Mouse (Mus musculus): ENCODE results near the gene Ddr2.

- TF ChIP-seq CTCF (IDR thresholded peaks at IDR 0.05 in 2 of 3, conservative IDR thresholded peaks at IDR 0.05 in 1 of 3; ENCODE audit: control insufficient read depth in 1 of 3, insufficient read depth in 1 of 3, low read depth in 2 of 3, low read length in 3 of 3, poor library complexity in 1 of 3, severe bottlenecking in 1 of 3) (no peak), MYC (IDR thresholded peaks at IDR 0.05; ENCODE audit: low read depth, low read length) (no peak), EP300 (IDR thresholded peaks at IDR 0.05; ENCODE audit: low read depth in 1 of 2, low read length in 2 of 2) (no peak), MAX (IDR thresholded peaks at IDR 0.05; ENCODE audit: low read length) (no peak), UBTF (IDR thresholded peaks at IDR 0.05; ENCODE audit: borderline replicate concordance, insufficient read depth, low read depth, low read length) (no peak), ZNF384 (IDR thresholded peaks at IDR 0.05; ENCODE audit: low read depth, low read length) (no peak), E2F4 (IDR thresholded peaks at IDR 0.05; ENCODE audit: borderline replicate concordance, low read depth, low read length) (no peak), POLR2A (IDR thresholded peaks at IDR 0.05; ENCODE audit: control insufficient read depth in 1 of 2, insufficient read depth in 1 of 2, low read depth in 1 of 2, low read length in 2 of 2, poor library complexity in 1 of 2) (no peak), ZMIZ1 (IDR thresholded peaks at IDR 0.05; ENCODE audit: low read depth, low read length) (no peak), GATA1 (IDR thresholded peaks at IDR 0.05; ENCODE audit: low read depth, low read length) (no peak), RCOR1 (IDR thresholded peaks at IDR 0.05; ENCODE audit: low read depth, low read length) (no peak)
Observed at GRCm38 (mm10) chr1:169986166-169986565, 124.4 kb downstream of the Ddr2 start.

All from MEL (cell line).